Mouse (Mus musculus) heart, adult 8-10 months (tissue): Measurements from ENCODE around the gene Drg1. TPM values are rescaled to one million over a fixed set of nuclear protein-coding genes. Genes with fewer than 3 reads are reported as not detected.

Experiments
- DNase-seq: peaks from one replicate; pipeline ENCODE4 v3.0.0; 2022; ENCODE audit warnings: low spot score
- total RNA-seq, 4 experiments: library from RNA; stranded (reverse); gene quantifications; 2 replicates each; pipeline ENCODE4 v1.2.4; 2022

Drg1 gene
- total RNA-seq, 4 experiments from 2014 or later: 53.6 to 60.6 (median 58.8) TPM

DNA sequence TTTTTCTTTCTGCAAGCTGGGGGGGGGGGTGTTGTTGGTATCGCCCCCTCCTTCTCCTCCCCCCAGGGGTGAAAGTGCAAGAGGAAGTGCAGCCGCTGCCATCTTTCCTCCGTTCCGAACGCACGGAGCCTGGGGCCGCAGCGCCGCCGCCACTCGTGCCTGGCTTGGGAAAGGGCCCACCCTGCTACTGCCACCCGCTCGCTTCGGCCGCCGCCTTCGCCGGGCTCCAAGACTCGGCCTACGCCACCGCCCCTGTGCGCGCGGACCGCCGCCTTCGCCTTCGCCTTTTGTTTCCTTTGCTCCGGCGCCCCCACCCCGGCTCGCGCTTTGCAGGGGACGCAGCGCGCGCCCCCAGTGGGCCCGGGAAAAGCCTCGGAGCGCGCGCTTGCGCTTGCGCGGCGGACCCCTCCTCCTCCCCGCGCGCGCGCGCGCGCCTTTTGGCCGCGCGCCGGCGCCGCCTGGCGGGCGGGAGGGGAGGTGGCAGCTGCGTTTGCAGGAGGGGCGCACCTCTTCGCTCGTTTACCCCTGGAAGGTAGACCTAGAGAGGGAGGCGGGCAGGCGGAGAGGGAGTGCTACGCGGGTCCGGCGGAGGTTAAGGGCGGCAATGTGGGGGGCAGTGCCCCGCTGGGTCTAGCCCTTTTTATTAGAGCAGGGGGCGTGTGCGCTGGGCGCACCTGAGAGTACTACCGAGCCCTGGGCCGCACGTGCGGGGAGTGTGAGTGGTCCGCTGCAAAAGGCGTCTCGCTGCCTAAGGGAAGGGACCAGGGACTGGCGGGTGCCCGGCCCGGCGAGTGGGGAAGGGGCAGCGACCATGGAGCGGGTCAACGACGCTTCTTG lies 23.8 kb upstream of the Drg1 start:
- DNase-seq: peak; percentile 78

DNA sequence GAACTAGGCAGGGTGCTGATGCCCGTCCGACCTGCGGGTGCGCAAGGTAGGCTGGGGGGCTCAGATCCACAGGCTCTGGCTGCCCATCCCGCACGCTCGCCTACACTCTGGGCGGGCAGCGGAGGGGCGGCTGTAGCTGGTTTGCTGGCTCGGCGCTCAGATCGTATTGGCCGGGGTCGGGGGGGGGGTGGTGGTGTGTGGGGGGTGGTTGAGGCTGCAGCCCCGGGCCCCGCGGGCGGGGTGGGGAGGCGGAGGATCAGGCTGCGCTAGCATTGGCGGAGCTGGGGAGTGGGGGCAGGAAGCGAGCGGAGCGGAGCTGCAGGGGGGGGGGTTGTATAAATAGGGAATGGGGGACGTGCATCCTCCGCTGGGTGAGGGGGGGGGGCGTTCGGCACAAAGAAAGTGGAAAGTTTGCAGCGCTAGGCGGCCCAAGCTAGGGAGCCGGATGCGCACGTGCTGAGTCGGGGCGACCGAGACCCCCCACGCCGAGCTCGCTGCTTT lies 23.1 kb upstream of the Drg1 start:
- no peak for DNase-seq

DNA sequence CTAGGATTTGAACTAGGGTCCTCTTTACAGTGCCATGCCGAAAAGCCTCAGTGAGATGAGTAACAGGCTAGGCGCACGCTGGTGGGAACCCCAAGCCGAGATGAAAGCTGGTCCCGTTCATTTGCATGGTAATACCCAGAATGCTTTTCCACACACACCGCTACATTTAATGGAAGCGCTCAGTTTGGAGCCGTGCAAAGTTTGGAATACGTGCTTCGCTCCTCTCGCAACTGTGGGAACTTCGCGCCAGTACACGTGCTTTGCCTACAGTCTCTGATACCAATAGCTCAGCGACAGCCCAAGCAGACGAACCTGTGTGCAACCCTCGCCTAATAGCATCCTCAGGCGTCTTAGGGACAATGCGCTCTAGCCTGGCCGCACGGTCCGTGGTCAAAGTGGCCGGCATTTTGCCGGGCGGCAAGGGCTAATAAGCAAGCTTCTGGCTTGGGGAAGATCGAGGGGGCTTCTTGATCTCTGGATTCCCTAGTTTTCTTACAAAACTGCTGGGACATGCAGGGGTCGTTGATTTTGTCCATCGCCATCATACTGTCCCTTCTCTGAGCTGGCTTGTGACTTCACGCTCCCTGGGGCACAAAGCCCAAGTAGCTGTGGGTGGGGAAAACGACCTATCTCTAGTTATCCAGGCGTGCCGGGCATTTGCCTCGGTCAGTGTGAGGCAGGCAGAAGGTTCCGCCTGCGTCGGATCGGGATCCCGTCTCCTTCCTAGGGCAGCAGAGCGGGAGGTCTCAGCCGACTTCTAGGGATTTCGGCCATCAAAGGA lies 22.5 kb upstream of the Drg1 start, which contains the start of gene Patz1:
Gene Patz1, plus strand, starts transcription at position 354 of the 781 bp plus-strand sequence.
- no peak for DNase-seq

DNA sequence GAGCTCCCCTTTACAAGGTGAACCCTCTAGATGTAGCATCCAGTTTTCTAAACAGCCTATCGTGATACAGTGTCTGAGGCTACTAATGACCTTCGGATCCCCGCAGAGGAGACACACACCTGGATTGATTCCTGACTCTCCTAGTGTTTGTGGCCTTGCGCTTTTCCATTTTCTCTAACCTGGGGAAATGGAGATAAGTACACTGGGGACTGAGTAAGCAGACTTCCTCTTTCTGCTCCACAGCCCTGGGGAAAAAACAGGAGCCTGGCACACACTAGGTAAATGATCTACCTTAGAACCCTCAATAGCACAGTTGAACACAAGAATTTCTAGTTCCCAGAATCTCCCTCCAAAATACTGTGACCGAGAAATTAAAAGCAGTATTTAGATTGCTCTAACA lies 21.7 kb upstream of the Drg1 start:
- no peak for DNase-seq

DNA sequence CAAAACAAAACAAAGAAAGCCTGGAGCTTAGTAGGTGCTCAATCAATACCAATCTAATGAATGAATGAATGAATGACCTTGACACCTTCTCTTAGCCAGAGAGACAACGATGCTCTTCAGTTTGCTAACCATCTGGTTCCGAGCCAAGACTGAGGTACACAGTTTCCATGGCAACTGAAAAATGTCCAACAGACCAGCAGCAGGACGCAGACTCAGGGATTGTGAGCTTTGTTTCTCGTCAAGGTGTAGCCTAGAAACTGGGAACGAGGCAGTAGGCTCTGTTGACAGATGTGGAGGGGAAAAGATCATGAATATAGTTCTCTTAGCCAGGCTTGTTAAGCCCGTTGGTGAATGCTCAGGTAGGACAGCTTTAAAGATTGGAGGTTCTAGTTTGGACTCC lies 20.9 kb upstream of the Drg1 start:
- no peak for DNase-seq

DNA sequence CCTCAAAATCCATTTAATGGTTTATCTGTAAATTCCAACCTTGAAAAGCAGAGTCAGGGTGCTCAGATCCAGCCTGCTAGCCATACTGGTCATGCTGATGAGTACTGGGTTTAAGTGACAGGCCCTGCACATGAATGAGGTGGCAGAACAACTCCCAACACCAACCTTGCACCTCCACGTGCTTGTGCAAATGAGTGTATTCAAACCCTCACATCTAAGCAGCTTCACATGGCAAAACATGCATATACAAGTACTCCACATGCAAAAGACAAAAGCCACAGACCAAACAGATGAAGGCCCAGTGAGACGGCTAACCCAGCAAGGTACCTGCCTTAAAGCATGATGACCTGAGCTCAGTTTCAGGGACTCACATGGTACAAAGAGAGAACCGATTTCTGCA lies 19.7 kb upstream of the Drg1 start:
- no peak for DNase-seq

DNA sequence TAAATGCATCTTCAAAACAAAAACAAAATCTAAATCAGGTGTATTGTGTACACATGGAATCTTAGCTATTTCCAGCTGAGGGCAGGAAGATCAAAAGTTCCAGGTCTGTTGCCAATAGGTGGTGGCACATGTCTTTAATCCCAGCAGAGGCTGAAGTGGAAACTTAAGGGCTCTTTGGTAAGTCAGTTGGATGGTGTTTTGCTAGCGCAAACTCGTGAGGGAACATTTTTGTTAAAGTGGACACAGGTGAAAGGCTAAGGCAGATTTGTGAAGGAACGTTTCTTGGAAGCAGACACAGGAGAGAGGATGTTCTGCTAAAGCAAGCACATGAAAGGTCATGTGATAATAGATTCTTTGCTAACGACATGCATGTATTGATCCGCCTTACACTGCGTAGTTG lies 17.4 kb upstream of the Drg1 start:
- no peak for DNase-seq

DNA sequence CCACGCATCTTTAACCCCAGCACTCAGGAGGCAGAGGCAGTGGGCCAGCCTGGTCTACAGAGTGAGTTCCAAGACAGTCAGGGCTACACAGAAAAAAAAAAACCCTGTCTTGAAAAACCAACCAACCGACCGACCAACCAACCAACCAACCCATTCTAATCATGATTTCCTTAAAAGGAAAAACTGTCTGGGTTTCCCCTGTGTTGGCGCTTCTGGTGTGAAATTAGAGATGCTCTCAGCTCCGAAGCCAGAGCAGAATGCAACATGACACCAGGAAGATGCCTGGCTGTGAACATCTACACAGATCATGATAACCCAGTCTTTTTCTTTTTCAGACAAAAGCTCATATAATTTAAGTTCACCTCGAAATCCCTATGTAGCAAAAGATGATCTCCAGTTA lies 16.7 kb upstream of the Drg1 start:
- no peak for DNase-seq

DNA sequence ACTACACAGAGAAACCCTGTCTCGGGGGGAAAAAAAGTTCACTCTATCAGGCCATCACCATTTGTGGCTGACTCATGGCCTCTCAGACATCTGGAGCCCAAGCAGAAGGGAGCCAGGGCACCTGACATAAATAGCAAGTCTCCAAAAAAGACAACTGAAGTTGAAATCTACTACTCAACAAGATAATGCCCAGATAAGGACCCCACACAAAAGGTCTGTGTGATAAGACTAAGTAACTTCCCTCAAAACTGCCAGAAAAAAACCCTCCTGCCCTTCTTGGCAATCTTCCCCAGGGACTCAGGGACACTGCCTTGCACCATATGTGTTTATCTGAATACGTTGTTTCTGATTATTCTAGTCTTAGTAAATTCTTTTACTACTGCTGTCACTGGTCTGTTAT lies 13.5 kb upstream of the Drg1 start:
- DNase-seq: no peak

DNA sequence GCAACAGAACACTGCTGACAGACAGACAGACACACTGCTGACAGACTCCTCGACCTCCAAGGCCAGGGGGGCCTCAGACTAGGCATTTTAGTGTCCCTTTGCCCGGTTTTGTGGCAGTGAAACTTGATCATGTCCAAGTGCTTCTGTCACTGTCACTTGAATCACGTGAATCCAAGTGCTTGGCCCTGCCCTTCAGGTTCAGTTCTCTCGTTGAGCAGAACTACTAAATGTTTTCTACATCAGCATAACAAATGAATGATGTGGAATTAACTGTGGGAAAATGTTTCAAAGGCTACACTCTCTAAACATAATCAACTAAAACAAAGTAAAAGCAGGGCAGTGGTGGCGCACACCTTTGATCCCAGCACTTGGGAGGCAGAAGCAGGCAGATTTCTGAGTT lies 12.1 kb upstream of the Drg1 start:
- DNase-seq: no peak

DNA sequence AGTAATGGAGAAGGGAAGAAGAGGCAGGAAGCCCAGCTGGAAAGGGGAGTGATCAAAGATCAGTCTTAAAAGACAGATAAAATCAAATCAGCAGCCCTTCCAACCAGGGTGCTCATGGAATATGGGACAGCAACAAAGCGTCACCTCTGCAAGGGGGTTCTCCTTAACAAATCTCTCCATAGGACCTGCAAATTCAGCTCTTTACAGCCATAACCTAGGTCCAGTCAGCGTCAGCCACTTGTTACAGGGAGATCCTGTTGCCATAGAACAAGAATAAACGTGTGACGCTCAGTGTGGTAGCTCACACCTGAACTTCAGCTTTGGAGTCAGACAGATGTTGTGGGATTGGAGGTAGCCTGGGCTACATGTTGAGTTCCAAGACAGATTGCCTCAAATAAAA lies 3.0 kb upstream of the Drg1 start:
- no peak for DNase-seq

DNA sequence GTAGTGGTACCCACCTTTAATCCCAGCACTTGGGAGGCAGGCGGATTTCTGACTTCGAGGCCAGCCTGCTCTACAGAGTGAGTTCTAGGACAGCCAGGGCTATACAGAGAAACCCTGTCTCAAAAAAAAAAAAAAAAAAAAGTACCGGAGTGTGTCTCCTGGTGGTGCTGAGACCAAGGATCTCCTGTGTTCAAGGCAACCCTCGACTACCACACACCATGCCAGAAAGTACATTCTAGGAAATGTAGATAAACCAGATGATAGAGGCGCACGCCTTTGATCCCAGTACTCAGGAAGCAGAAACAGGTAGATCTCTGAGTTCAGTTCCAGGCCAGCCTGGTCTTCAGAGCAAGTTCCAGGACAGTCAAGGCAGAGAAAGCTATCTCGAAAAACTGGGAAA lies 918 bp upstream of the Drg1 start:
- DNase-seq: no peak

DNA sequence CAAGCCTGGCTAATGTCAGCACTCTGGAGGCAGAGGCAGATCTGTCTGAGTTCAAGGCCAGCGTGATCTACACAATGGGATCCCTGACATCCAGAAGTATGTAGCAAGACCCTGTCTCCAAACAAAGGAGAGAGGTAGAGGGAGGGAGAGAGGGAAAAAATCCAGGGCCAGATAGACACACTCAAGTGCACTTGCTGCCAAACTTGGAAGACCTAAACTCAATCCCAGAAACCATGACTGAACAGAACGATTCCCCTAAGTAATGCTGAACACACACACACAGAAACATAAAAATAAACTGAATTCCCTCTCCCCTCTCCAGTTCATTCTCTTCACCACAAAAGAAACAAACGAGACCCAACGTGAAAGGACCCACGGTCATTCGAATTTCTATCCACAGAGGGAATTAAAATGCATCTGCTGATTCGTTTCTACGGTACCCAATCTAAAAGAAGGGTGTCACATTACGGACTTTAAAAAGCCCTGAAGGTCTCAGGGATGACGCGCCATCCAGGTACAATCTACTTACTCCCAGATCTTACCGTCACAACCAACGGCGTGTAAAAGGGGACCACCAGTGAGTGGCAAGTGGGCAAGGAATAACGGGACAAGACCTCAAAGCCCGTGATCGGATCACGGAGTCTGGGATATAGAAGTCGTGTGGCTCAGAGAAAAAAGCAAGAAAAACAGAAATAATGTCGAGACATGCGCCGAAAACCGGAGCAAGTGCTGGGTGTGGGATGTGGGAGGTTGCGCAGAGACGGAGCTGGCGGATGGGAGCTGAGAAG lies 730 bp downstream of the Drg1 start:
- DNase-seq: no peak

DNA sequence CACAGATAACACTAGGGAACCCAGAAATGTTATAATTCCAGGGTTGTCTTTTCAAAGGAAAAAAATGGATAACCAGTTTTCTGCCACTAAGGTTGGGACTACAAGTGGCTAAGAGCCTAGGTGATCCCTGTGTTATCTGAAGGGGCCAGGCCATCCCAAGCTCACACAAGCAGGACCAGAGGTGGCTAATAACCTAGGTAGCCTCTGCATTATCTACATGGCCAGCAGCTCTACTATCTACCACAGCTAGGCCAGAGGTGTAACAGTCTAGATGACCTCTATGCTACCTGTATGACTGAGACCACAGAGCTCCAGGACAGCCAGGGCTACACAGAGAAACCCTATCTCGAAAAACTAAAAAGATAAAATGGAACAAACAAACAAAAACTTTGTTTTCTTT lies 6.7 kb downstream of the Drg1 start:
- DNase-seq: no peak

DNA sequence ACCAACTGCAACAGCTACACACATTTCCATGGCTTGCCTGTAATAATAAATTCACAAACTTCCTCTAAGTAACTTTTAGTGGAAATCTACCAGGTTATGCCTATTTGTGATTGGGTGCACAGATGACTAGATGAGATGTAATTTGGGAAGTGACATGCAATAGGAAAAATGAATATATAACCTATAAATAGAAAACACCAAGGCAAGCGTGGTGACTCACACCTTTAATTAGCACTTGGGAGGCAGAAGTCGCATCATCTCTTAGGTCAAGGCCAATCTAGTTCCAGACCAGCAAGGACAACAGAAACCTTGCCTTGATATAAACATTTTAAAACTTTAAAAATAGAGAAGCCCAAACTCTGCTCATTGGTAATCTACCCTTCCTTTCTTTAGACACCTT lies 18.8 kb downstream of the Drg1 start:
- no peak for DNase-seq

DNA sequence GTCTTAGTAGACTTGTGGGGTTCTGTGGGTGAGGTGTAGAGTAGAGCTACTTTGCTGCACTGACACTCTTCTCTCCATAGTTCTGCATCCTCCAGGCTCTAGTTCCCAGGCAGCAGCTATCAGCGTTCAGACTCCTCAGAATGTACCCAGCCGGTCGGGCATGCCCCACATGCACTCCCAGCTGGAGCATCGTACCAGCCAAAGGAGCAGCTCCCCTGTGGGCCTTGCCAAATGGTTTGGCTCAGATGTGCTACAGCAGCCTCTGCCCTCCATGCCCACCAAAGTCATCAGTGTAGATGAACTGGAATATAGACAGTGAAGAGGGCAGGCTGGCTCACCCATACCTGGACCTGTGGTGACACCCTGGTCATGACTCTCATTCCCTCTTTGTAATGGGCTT lies 22.4 kb downstream of the Drg1 start:
- DNase-seq: no peak

DNA sequence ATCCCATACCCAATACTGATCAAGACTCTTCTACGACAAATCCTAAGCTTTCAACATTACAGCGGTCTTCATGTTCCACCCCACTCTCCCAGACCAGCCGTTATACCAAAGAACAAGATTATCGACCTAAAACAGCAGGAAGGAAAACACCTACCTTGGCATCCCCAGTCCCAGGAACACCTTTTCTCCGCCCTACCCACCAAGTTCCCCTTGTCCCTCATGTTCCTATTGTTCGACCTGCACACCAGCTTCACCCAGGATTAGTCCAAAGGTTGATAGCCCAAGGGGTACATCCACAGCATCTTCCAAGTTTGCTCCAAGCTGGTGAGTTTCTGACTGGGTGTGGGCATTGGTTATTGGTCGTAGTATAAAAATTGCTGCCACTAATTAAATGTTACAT lies 23.8 kb downstream of the Drg1 start:
- no peak for DNase-seq

DNA sequence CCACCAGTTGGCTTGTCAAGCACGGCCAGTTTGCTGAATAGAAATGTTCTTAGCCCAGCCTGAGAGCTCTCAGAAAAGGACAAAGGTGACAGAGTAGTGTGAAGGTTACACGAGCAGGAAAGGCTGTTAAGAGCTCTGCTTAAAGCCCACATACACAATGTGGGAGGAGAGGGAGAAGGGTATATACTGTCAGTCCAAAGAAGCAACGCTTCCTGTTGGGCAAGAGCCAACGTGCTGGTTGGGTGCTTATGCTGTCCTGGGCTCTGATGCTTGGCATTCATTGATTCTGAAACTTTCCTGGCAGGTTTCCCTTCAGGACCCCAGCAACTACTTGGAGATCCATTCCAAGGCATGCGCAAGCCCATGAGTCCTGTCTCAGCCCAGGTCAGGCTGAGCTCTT lies 30.9 kb downstream of the Drg1 start:
- DNase-seq: no peak

DNA sequence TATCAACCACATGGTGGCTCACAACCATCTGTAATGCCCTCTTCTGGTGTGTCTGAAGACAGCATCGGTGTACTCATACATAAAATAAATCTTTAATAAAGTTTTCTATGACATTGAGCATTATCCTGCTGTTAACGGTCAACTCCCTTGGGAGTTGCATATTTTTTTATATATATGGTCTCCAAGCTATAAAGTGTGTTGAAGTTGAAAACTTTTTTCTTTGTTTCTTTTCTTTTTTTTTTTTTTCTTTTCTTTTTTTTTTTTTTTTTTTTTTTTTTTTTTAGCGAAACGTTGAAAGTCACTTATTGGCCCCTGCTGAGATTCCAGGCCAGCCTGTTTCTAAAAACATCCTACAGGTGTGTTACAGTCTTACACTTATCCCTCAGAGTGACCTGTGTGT lies 32.5 kb downstream of the Drg1 start:
- no peak for DNase-seq

DNA sequence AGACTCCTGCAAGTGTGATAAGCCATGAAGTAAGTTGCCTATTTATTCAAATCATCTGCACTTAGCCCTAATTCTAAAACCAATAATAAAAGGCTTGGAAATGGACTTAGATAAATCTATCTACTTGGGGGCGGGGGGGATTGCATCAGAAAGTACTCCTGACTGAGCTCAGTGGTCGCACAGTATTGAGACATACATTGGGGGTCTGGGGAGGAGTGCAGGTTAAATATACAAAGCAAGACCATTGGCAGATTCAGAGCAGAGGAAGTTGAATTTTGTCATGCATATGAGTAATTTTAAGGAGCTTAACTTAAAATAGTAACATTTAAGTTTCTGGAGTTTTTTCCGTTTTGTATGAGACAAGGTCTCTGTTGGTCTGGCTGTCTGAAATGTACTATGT lies 34.0 kb downstream of the Drg1 start:
- DNase-seq: no peak

DNA sequence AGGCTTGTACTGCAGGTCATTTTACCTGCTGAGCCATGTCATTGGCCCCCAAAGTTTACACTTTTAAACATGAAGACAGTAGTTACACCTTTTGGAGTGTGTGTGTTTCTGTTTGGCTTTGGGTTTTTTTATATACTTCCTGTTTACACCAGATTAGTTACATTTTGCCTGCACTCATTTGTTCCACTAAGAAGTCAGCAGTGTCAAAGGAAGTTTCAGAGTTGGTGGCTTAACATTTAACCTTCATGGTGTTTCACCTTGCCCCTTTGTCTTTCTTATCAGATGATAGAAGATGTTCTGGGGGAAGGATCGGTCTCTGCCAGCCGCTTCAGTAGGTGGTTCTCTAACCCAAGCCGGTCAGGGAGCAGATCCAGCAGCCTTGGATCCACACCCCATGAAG lies 39.1 kb downstream of the Drg1 start:
- DNase-seq: no peak

DNA sequence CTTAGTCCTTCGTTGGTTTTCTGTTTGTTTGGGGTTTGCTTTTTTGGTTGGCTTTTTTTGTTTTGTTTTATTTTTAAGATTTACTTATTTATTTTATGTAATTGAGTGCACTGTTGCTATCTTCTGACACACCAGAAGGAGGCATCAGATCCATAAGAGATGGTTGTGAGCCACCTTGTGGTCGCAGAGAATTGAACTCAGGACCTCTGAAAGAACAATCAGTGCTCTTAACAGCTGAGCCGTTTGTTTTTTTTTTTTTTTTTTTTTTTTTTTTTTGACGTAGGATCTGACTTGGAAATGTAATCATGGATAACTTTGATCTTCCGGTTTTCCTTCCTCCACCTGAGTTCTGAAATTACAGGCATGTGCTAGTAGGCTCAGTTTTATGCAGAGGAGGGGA lies 43.1 kb downstream of the Drg1 start:
- no peak for DNase-seq
